Mouse (Mus musculus) CD4-positive naive resting alpha-beta T cell, adult 57 days (primary cell): Measurements from ENCODE around the gene Gcg. TPM values are rescaled to one million over a fixed set of nuclear protein-coding genes. Genes with fewer than 3 reads are reported as not detected.

Source experiments
- total RNA-seq: library from RNA; stranded (reverse); gene quantifications from one replicate; pipeline ENCODE4 v1.2.4, GENCODE M21; 2023

Gcg gene
- total RNA-seq = not detected

GRCm38 (mm10) chr2:62483550-62483949 is at the start of gene Gcg:
Gene Gcg (minus strand): TSS chr2:62483650.

Other genes starting within 250 kb of the Gcg start
- gene Dpp4, start 71.4 kb downstream of the Gcg start, total RNA-seq = 76.3 TPM
- 1.4 TPM for gene Fap, start 90.4 kb upstream of the Gcg start, total RNA-seq
- 20.4 TPM for gene Ifih1, start 162.6 kb upstream of the Gcg start, total RNA-seq
- gene Gca, start 180.6 kb upstream of the Gcg start, total RNA-seq = 0.65 TPM